Mouse (Mus musculus) hindbrain, embryonic 13.5 days (tissue): ENCODE data around the gene Crb2. TPM values are rescaled to one million over a fixed set of nuclear protein-coding genes. Genes with fewer than 3 reads are reported as not detected.

ENCODE experiments used
- ATAC-seq: fragments of 200-750 bp; cut with Nextera tagmentation; 2 replicates; pipeline ENCODE4 v1.8.0; 2017; ENCODE audit warnings: moderate TSS enrichment; ENCODE audit not compliant: low FRiP score
- H3K27ac ChIP-seq: fragments of 300-500 bp; sonication (generic); 2 replicates; pipeline ENCODE4 v1.5.1; 2015; ENCODE audit warnings: inconsistent platforms, mild to moderate bottlenecking, moderate library complexity
- H3K27me3 ChIP-seq: fragments of 300-500 bp; sonication (generic); 2 replicates; pipeline ENCODE4 v1.6.1; 2015; ENCODE audit warnings: mild to moderate bottlenecking, inconsistent platforms
- H3K36me3 ChIP-seq: fragments of 300-500 bp; sonication (generic); 2 replicates; pipeline ENCODE4 v1.6.1; 2015; ENCODE audit warnings: mild to moderate bottlenecking, inconsistent platforms
- H3K4me1 ChIP-seq: fragments of 300-500 bp; sonication (generic); replicated peaks from 2 replicates; pipeline ENCODE4 v1.6.1; 2015; ENCODE audit warnings: inconsistent platforms
- H3K4me2 ChIP-seq: fragments of 300-500 bp; sonication (generic); 2 replicates; pipeline ENCODE4 v1.6.1; 2015; ENCODE audit warnings: inconsistent platforms, mild to moderate bottlenecking, moderate library complexity
- H3K4me3 ChIP-seq: fragments of 300-500 bp; sonication (generic); 2 replicates; pipeline ENCODE4 v1.5.1; 2015; ENCODE audit warnings: mild to moderate bottlenecking, inconsistent platforms
- H3K9ac ChIP-seq: fragments of 300-500 bp; sonication (generic); 2 replicates; pipeline ENCODE4 v1.6.1; 2015; ENCODE audit warnings: mild to moderate bottlenecking, inconsistent platforms
- H3K9me3 ChIP-seq: fragments of 300-500 bp; sonication (generic); 2 replicates; pipeline ENCODE4 v1.6.1; 2016; ENCODE audit warnings: inconsistent platforms
- WGBS: fragments of 180-500 bp; shearing (Covaris S2); methylation state at CpG from one replicate; pipeline ENCODE4 v1.1.7; 2015; 5-methylcytosine and 5-hydroxymethylcytosine counted together
- polyA plus RNA-seq: library from polyadenylated mRNA; unstranded; fragments of >200 nt; fragmentation: Nextera tagmentation; extraction: Ambion mirVana; gene quantifications from 2 replicates; pipeline ENCODE4 v1.2.1, GENCODE M21; 2015

Crb2 gene
- polyA plus RNA-seq, 1 experiment from 2014 or later, result 7.5 TPM

DNA sequence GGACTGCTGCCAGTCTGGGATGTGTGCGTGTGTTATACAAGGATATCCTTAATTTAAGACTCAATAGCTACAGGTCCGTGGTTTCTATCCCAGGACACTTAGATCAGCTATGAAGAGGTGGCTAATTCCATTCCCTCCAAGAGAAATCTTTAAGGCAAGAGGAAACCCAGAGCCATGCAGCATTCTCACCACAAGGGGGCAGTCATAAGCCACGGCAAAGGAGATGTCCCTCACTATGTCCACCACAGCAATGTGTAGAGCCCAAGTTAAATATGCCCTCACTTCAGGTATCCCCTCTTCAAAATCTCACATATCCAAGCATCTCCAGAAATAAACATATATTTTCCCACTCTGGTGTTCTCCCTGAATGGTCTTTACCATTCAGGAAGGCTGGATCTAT, 39.6 kb downstream of the Crb2 start:
- peaks cover 4% of the 10 kb centered on the region; the same call in 1 of the 2 replicates for H3K36me3 ChIP-seq
- no peak overlapping the region for H3K4me3 ChIP-seq
- H3K27ac ChIP-seq, result no peak overlapping the region
- 0 out of 2 replicates have a peak, but pooled peaks cover 4% of the 10 kb centered on the region for H3K27me3 ChIP-seq
- H3K4me2 ChIP-seq, result no peak overlapping the region
- H3K9me3 ChIP-seq, result no peaks in the 10 kb centered on the region
- WGBS, result 9% methylated on average over 3 of the region's 3 CpGs
- no peak for ATAC-seq
- no peak overlapping the region for H3K9ac ChIP-seq
- H3K4me1 ChIP-seq, result peaks cover 42% of the 10 kb centered on the region

GRCm38 (mm10) chr2:37818761-37819525, 42.9 kb downstream of the Crb2 start:
- peak overlapping the region; percentile 35; the same call in 1 of the 2 replicates for H3K9ac ChIP-seq

DNA sequence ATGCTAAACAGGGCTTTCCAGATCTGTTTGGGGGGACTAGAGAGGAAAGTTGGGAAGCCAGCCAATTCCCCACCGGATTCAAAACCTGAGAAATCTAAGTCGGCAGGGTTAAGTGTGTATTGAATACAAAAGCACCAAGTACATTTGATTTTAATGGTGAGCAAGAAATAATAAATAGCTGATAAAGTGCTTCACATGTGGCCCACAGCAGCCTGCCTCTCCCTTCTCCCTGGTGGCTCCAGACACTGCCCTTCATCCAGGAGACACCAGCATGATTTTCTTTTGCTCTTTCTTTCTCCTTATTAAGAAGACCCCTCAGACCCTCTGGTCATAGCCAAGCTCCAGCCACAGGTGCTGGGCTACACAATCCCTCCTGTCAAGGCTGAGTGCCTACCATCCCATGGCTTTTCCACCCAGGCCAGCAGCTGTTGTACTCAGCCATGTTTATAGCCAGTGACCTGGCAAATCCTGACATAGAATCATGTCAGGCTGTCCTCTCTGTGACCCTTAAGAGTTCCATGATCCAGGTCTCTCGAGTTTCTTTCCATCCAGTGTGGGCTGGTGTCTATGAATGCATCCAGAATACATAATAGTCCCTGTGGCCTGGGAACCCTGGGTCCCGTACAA, 43.6 kb downstream of the Crb2 start:
- 0 out of 2 replicates have a peak overlapping the region, but pooled peaks have one; percentile 35 for H3K9ac ChIP-seq
- peaks cover 49% of the 10 kb centered on the region for H3K4me1 ChIP-seq
- no peaks in the 10 kb centered on the region for H3K36me3 ChIP-seq
- H3K4me2 ChIP-seq, result no peak overlapping the region
- H3K27ac ChIP-seq, result peak overlapping the region; percentile 87
- 43% methylated on average over 4 of the region's 4 CpGs for WGBS
- 0 out of 2 replicates have a peak, but pooled peaks cover 4% of the 10 kb centered on the region for H3K27me3 ChIP-seq
- no peak for ATAC-seq
- no peaks in the 10 kb centered on the region for H3K9me3 ChIP-seq
- H3K4me3 ChIP-seq, result no peak overlapping the region

More at GRCm38 (mm10) chr2:37818761-37819525, 42.9 kb downstream of the Crb2 start:
- H3K27me3 ChIP-seq, result 0 out of 2 replicates have a peak, but pooled peaks cover 4% of the 10 kb centered on the region
- no peak overlapping the region for H3K4me3 ChIP-seq
- no peak overlapping the region for H3K4me2 ChIP-seq
- H3K4me1 ChIP-seq, result peaks cover 49% of the 10 kb centered on the region
- no peaks in the 10 kb centered on the region for H3K36me3 ChIP-seq
- ATAC-seq, result peak; percentile 41
- 5% methylated on average over 5 of the region's 5 CpGs for WGBS
- H3K9me3 ChIP-seq, result no peaks in the 10 kb centered on the region
- peak overlapping the region; percentile 87 for H3K27ac ChIP-seq

DNA sequence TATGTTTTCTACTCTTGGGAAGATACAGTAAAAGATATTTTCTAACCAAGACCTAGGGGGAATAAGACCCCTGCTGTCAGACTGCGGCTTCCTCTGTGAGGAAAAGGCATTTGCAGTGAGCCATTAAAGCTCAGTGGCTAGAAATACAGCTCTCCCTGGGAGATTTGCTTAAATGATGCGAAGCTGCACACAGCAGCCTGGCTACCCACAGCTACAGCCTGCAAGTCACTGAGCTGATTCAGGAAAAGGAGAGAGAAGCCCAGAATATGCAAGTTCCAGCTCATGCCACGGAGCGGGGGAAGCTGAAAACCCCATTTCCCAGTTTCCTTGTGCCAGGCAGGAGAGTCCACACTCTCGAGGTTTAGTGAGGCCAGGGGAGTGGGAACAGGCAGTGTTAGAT, 46.1 kb downstream of the Crb2 start:
- no peak for ATAC-seq
- H3K4me1 ChIP-seq, result peaks cover 49% of the 10 kb centered on the region
- no peak overlapping the region for H3K4me3 ChIP-seq
- peak overlapping the region; percentile 80 for H3K27ac ChIP-seq
- H3K27me3 ChIP-seq, result no peaks in the 10 kb centered on the region
- H3K9me3 ChIP-seq, result no peaks in the 10 kb centered on the region
- H3K9ac ChIP-seq, result peak overlapping the region; percentile 29; the same call in 1 of the 2 replicates
- no peaks in the 10 kb centered on the region for H3K36me3 ChIP-seq
- WGBS, result 59% methylated on average over 5 of the region's 5 CpGs
- no peak overlapping the region for H3K4me2 ChIP-seq

DNA sequence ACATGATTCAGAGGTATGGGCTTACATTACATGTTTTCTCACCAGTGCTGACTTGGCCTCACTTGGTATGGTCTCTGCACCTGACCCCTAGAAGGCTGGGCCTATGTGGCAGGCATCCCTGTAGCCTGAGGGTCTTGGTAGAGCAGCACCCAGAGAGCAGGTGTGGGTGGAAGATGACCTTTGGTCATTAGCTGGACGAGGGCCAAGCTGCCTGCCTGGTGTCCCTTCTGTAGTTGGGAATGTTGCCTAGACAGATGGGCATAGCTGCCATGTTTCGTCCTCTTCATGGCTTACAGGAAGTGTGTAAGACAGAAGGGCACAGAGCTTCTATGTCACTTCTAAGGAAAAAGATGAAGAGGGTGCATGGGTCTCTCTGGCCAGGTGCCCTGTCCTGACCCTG, 47.8 kb downstream of the Crb2 start:
- WGBS, result 80% methylated on average over 2 of the region's 2 CpGs
- H3K27me3 ChIP-seq, result no peaks in the 10 kb centered on the region
- no peak overlapping the region for H3K4me2 ChIP-seq
- ATAC-seq, result no peak
- no peak overlapping the region for H3K4me3 ChIP-seq
- H3K9me3 ChIP-seq, result no peaks in the 10 kb centered on the region
- H3K4me1 ChIP-seq, result peaks cover 35% of the 10 kb centered on the region
- H3K36me3 ChIP-seq, result no peaks in the 10 kb centered on the region
- H3K27ac ChIP-seq, result no peak overlapping the region
- H3K9ac ChIP-seq, result no peak overlapping the region

DNA sequence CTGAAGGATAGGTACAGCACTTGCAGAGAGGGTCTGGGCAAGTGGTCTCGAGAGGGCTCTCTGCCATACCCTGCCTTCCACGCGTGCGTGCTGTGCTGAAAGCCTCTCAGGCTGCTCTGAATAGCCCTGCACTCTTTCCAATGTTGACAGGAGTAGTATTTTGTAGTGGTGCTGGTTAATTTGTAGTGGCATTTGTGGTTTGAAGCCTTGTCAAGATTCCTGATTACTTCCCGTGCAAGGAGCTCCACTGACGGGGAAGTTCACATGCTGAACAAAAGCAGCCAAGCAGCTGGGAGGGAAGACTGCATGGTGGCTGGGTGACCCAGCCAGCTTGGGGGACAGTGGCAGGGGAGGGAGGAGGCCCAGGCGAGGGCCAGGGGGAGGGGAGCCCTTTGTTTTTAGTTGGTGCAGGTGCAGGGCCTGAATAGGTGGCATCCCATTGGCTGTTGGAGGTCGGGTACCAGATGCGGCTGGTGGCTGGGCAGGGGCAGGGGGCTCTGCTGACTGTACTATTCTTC, 53.8 kb downstream of the Crb2 start:
- Histone ChIP-seq H3K27ac (peak overlapping the region; percentile 49), H3K9ac (no peak overlapping the region), H3K4me1 (peaks cover 38% of the 10 kb centered on the region), H3K36me3 (no peaks in the 10 kb centered on the region), H3K4me3 (no peak overlapping the region), H3K27me3 (no peaks in the 10 kb centered on the region), H3K4me2 (no peak overlapping the region), H3K9me3 (no peaks in the 10 kb centered on the region)
- WGBS, result 22% methylated on average over 9 of the region's 9 CpGs
- ATAC-seq, result peak; percentile 50

DNA sequence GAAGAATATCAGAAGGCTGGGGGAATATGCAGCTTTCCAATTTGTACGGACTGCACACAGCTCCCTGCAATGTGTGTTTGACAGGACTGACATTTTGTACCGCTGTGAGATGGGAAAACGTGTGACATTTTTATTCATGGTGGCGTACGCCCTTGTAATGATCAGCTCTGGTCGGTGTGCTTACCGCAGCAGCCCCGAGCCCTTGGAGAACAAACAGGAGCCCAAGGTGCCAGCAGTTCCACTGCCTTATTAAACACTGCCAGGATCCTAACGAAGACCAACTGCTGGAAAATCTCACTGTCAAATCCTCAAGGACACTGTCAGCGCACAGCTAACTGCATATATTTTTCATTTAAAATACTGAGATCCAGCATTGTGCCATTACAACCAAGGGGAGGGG, 56.2 kb downstream of the Crb2 start:
- H3K9me3 ChIP-seq, result no peaks in the 10 kb centered on the region
- ATAC-seq, result no peak
- WGBS, result 71% methylated on average over 10 of the region's 10 CpGs

DNA sequence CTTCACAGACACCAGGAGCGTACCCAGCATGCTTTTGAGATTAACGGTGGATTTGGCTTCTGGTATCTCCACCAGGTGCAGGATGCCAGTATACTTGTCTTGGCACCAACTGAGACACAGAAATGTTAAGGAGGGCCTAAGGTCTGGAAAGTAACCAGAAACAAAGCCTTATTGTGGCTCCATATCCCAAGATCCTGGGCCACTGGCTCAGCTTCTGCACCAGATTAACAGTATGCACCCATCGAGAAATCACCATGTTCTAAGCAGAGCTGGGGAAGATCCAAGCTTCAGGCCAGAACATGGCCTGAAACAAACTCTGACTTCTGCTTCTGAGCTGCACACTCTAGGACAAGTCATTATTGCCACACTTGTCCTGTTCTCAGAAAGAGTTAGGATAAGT, 60.9 kb downstream of the Crb2 start:
- no peaks in the 10 kb centered on the region for H3K9me3 ChIP-seq
- no peak overlapping the region for H3K4me2 ChIP-seq
- H3K27ac ChIP-seq, result no peak overlapping the region
- H3K36me3 ChIP-seq, result 0 out of 2 replicates have a peak, but pooled peaks cover 5% of the 10 kb centered on the region
- no peaks in the 10 kb centered on the region for H3K27me3 ChIP-seq
- no peak overlapping the region for H3K4me3 ChIP-seq
- H3K9ac ChIP-seq, result no peak overlapping the region
- 96% methylated on average over 3 of the region's 3 CpGs for WGBS
- H3K4me1 ChIP-seq, result peaks cover 11% of the 10 kb centered on the region
- ATAC-seq, result no peak

More for the DNA sequence above, 56.2 kb downstream of the Crb2 start:
- H3K4me1 ChIP-seq, result peaks cover 38% of the 10 kb centered on the region
- no peak overlapping the region for H3K4me3 ChIP-seq
- 0 out of 2 replicates have a peak overlapping the region, but pooled peaks have one; percentile 19 for H3K9ac ChIP-seq
- H3K4me2 ChIP-seq, result no peak overlapping the region
- H3K27me3 ChIP-seq, result no peaks in the 10 kb centered on the region
- 0 out of 2 replicates have a peak, but pooled peaks cover 1% of the 10 kb centered on the region for H3K36me3 ChIP-seq
- peak overlapping the region; percentile 15; the same call in 1 of the 2 replicates for H3K27ac ChIP-seq

GRCm38 (mm10) chr2:37837542-37837941, 61.5 kb downstream of the Crb2 start:
- Histone ChIP-seq H3K36me3 (0 out of 2 replicates have a peak, but pooled peaks cover 5% of the 10 kb centered on the region), H3K4me1 (peaks cover 12% of the 10 kb centered on the region), H3K9me3 (no peaks in the 10 kb centered on the region), H3K4me3 (no peak overlapping the region), H3K4me2 (no peak overlapping the region), H3K9ac (no peak overlapping the region), H3K27me3 (no peaks in the 10 kb centered on the region), H3K27ac (no peak overlapping the region)
- 100% methylated on average over 3 of the region's 3 CpGs for WGBS
- ATAC-seq, result no peak

DNA sequence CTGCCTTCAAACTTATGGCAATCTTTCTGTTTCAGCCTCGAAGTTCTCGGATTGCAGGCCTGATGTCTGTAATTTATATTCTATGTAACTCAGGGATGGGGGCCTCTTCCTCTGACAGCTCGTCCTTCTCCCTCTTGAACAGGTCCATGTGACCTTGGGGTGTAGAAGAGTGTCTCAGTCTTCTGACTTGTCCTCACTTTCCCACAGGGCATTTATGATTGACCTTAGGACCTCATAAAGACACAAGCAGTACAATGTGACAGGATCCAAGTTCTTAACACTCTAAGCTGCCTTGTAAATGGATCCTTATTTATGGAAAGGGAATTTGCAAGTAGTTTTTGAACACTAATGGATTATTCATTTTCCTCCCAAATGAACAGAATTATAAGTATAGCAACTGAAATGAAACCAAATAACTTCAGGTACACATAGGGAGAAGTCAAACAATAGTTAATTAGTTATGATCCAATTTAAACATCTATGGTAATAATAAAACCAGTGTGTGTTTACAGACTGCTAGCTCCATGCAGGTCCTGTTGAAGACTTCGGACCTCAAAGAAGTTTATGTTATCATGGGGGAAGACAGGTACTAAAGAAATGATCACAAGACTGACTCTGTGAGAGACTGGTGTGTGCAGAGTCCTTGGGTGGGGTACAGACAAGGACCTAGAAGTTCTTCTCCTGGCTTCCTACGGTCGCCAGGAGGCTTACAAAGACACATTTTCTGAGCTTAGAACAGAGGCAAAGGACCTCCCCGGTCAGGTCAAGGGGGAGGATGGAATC, 62.3 kb downstream of the Crb2 start:
- no peak for ATAC-seq
- Histone ChIP-seq H3K4me1 (peaks cover 15% of the 10 kb centered on the region), H3K4me2 (no peak overlapping the region), H3K27me3 (no peaks in the 10 kb centered on the region), H3K9ac (no peak overlapping the region), H3K9me3 (no peaks in the 10 kb centered on the region), H3K36me3 (0 out of 2 replicates have a peak, but pooled peaks cover 5% of the 10 kb centered on the region), H3K4me3 (no peak overlapping the region), H3K27ac (no peak overlapping the region)
- WGBS, result 88% methylated on average over 7 of the region's 7 CpGs

- no peak for ATAC-seq
- no peaks in the 10 kb centered on the region for H3K27me3 ChIP-seq
Observed at GRCm38 (mm10) chr2:37839922-37840321, 63.9 kb downstream of the Crb2 start.

DNA sequence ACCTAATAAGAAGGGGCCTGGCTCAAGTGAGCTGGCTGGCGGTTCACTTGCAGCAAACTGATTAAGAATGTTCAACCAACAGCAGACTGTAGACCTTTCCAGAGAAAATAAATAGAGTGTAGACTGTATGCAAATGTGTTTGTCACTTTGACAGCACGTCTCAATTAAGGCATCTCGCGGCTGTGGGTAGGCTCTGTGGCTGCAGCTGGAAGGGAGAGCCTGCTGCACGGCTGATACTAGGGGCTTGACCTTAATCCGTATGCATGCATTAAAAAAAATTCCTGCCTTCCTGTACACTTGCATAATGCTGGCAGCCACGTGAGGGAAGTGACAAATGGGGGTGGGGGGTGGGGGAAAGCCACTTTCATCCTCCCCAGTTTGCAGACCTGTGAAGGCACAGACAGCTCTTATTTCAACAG, 66.1 kb downstream of the Crb2 start:
- no peaks in the 10 kb centered on the region for H3K9me3 ChIP-seq
- 1% methylated on average over 7 of the region's 7 CpGs for WGBS
- H3K36me3 ChIP-seq, result 0 out of 2 replicates have a peak, but pooled peaks cover 5% of the 10 kb centered on the region
- ATAC-seq, result peak; percentile 83
- H3K9ac ChIP-seq, result peak overlapping the region; percentile 46
- H3K4me2 ChIP-seq, result no peak overlapping the region
- H3K27ac ChIP-seq, result peak overlapping the region; percentile 86
- no peaks in the 10 kb centered on the region for H3K27me3 ChIP-seq
- peaks cover 15% of the 10 kb centered on the region for H3K4me1 ChIP-seq
- H3K4me3 ChIP-seq, result no peak overlapping the region

More at GRCm38 (mm10) chr2:37839922-37840321, 63.9 kb downstream of the Crb2 start:
- Histone ChIP-seq H3K27ac (no peak overlapping the region), H3K4me3 (no peak overlapping the region), H3K4me1 (peaks cover 15% of the 10 kb centered on the region), H3K36me3 (0 out of 2 replicates have a peak, but pooled peaks cover 5% of the 10 kb centered on the region), H3K4me2 (no peak overlapping the region), H3K9me3 (no peaks in the 10 kb centered on the region), H3K9ac (no peak overlapping the region)
